Comparison of ENCODE assay signal across 9 mouse cellular contexts in the genomic region with DNA sequence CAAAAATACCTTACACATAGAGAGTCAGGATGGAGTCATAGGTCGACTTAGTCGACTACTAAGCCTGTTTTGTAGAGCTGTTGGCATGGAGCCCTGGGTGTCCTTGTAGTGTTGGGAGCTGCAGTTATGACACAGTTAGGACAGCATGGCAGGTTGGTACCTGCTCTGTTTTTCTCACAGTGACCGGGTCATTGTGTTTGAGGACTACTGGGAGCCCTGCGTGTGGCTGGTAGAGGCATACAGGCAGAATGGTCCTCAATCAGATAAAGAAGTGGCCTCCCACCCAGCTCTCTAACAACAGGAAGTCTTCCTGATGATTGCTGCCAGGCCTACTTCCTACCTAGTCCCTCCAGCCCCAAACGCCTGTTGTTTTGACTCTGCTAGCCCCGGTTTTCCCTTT. TPM values are rescaled to one million over a fixed set of nuclear protein-coding genes. Genes with fewer than 3 reads are reported as not detected.
DNase-seq lines count a peak whose midpoint lies in the region; ATAC-seq lines count a peak whose summit lies in the region.
"Had no signal": no experiment of that assay in that cellular context is flagged by ENCODE, and none has a peak within 500 bp of the region (broad histone marks: within the 10 kb centered on the region; RNA-seq: fewer than 3 reads in every experiment).

No protein-coding gene starts in this region.

- H3K9ac ChIP-seq in midbrain, embryonic 13.5 days (replicated peaks) = no peak overlapping the region
- no peak overlapping the region for H3K9ac ChIP-seq in heart, embryonic 16.5 days (ENCODE audit: low read length)
- H3K9ac ChIP-seq in forebrain, embryonic 16.5 days (replicated peaks; ENCODE audit: low read depth, low read length) = no peak overlapping the region
- H3K9ac ChIP-seq: midbrain, embryonic 12.5 days had no signal

- H3K4me2 ChIP-seq in midbrain, embryonic 13.5 days (replicated peaks) = no peak overlapping the region
- H3K4me2 ChIP-seq in heart, embryonic 16.5 days (ENCODE audit: low read depth, low read length) = 0 out of 2 replicates have a peak overlapping the region, but pooled peaks have one; percentile 2
- H3K4me2 ChIP-seq in forebrain, embryonic 16.5 days (ENCODE audit: low read length) = no peak overlapping the region
- H3K4me2 ChIP-seq: midbrain, embryonic 12.5 days had no signal

- 82% methylated on average over 6 of the region's 6 CpGs for WGBS in midbrain, embryonic 13.5 days
- WGBS in midbrain, embryonic 10.5 days = 66% methylated on average over 6 of the region's 6 CpGs
- 21% methylated on average over 6 of the region's 6 CpGs for WGBS in heart, embryonic 16.5 days
- 65% methylated on average over 6 of the region's 6 CpGs for WGBS in forebrain, embryonic 16.5 days

- H3K27ac ChIP-seq in midbrain, embryonic 13.5 days = 0 out of 2 replicates have a peak overlapping the region, but pooled peaks have one; percentile 19
- H3K27ac ChIP-seq in midbrain, embryonic 10.5 days (replicated peaks) = no peak overlapping the region
- peak overlapping the region; percentile 23 for H3K27ac ChIP-seq in brown adipose tissue, adult 24 weeks (replicated peaks; ENCODE audit: low read depth, low read length)
- peak overlapping the region; percentile 49 for H3K27ac ChIP-seq in heart, embryonic 16.5 days (ENCODE audit: low read length)
- no peak overlapping the region for H3K27ac ChIP-seq in forebrain, embryonic 16.5 days (ENCODE audit: low read length)
- H3K27ac ChIP-seq: midbrain, embryonic 12.5 days had no signal

- DNase-seq in midbrain, embryonic 10.5 days (ENCODE audit: low spot score) = no peak
- peak; percentile 81 to 83 for DNase-seq in kidney, postnatal 25 days
- no peak for DNase-seq in left cerebral cortex, adult 18-20 months (ENCODE audit: low spot score in 2 of 2)
- no peak for DNase-seq in cerebellum, adult 9-11 months

- no peaks in the 10 kb centered on the region for H3K9me3 ChIP-seq in midbrain, embryonic 13.5 days
- H3K9me3 ChIP-seq in midbrain, embryonic 10.5 days (replicated peaks) = no peaks in the 10 kb centered on the region
- H3K9me3 ChIP-seq in heart, embryonic 16.5 days (replicated peaks; ENCODE audit: control insufficient read depth, low read length) = no peaks in the 10 kb centered on the region
- H3K9me3 ChIP-seq in forebrain, embryonic 16.5 days (ENCODE audit: control insufficient read depth, low read length) = no peaks in the 10 kb centered on the region
- H3K9me3 ChIP-seq: midbrain, embryonic 12.5 days had no signal

- H3K4me3 ChIP-seq in midbrain, embryonic 13.5 days (replicated peaks) = no peak overlapping the region
- no peak overlapping the region for H3K4me3 ChIP-seq in midbrain, embryonic 10.5 days
- no peak overlapping the region for H3K4me3 ChIP-seq in brown adipose tissue, adult 24 weeks (ENCODE audit: insufficient read depth, low read depth, low read length)
- no peak overlapping the region for H3K4me3 ChIP-seq in heart, embryonic 16.5 days (ENCODE audit: low read length)
- no peak overlapping the region for H3K4me3 ChIP-seq in forebrain, embryonic 16.5 days (replicated peaks; ENCODE audit: low read length)
- H3K4me3 ChIP-seq: midbrain, embryonic 12.5 days had no signal

- H3K27me3 ChIP-seq in midbrain, embryonic 13.5 days = no peaks in the 10 kb centered on the region
- no peaks in the 10 kb centered on the region for H3K27me3 ChIP-seq in midbrain, embryonic 10.5 days (ENCODE audit: low read depth, poor library complexity, severe bottlenecking)
- H3K27me3 ChIP-seq in heart, embryonic 16.5 days (ENCODE audit: control insufficient read depth, insufficient read depth, low read length) = no peaks in the 10 kb centered on the region
- no peaks in the 10 kb centered on the region for H3K27me3 ChIP-seq in forebrain, embryonic 16.5 days (replicated peaks; ENCODE audit: control insufficient read depth, insufficient read depth, low read length)
- H3K27me3 ChIP-seq: midbrain, embryonic 12.5 days had no signal

- H3K36me3 ChIP-seq in midbrain, embryonic 13.5 days = no peaks in the 10 kb centered on the region
- no peaks in the 10 kb centered on the region for H3K36me3 ChIP-seq in midbrain, embryonic 10.5 days
- peaks cover 3% of the 10 kb centered on the region; the same call in 1 of the 2 replicates for H3K36me3 ChIP-seq in heart, embryonic 16.5 days (ENCODE audit: control insufficient read depth, insufficient read depth)
- no peaks in the 10 kb centered on the region for H3K36me3 ChIP-seq in forebrain, embryonic 16.5 days (ENCODE audit: control insufficient read depth, insufficient read depth)
- H3K36me3 ChIP-seq: midbrain, embryonic 12.5 days had no signal

- H3K4me1 ChIP-seq in midbrain, embryonic 13.5 days (replicated peaks) = peaks cover 18% of the 10 kb centered on the region
- peaks cover 45% of the 10 kb centered on the region for H3K4me1 ChIP-seq in midbrain, embryonic 10.5 days
- peaks cover 49% of the 10 kb centered on the region for H3K4me1 ChIP-seq in brown adipose tissue, adult 24 weeks (ENCODE audit: control insufficient read depth, insufficient read depth, insufficient read length, low read length)
- H3K4me1 ChIP-seq in heart, embryonic 16.5 days (ENCODE audit: control insufficient read depth, insufficient read depth, low read length) = peaks cover 53% of the 10 kb centered on the region
- peaks cover 26% of the 10 kb centered on the region for H3K4me1 ChIP-seq in forebrain, embryonic 16.5 days (replicated peaks; ENCODE audit: control insufficient read depth, insufficient read depth, low read length)

- ATAC-seq in midbrain, embryonic 13.5 days = no peak
- peak; percentile 30 for ATAC-seq in heart, embryonic 16.5 days (replicated peaks; ENCODE audit: extremely low read depth, insufficient read depth, low FRiP score)
- ATAC-seq in forebrain, embryonic 16.5 days = no peak

RNA-seq across cellular contexts. Expression of a gene that starts 20.2 kb away (rescaled TPM):
- polyA plus RNA-seq in midbrain, embryonic 13.5 days (2015; fragmentation: Nextera tagmentation; extraction: Ambion mirVana) = 2.9 and 4.8 TPM in 2 replicates
- 6.5 and 7.2 TPM in 2 replicates for polyA plus RNA-seq in midbrain, embryonic 10.5 days (2016; fragmentation: Nextera tagmentation; extraction: Ambion mirVana)
- polyA plus RNA-seq in brown adipose tissue, adult 24 weeks (2012; ENCODE audit: insufficient read depth, insufficient read length, missing spikeins) = 33.1 and 42.5 TPM in 2 replicates
- polyA plus RNA-seq in heart, embryonic 16.5 days (2015; fragmentation: Nextera tagmentation; extraction: Ambion mirVana) = 10.8 and 12.3 TPM in 2 replicates
- 100 to 1,000 TPM; 477 to 491 TPM for total RNA-seq in left cerebral cortex, adult 18-20 months (2021)
- 15.0 and 18.2 TPM in 2 replicates for polyA plus RNA-seq in forebrain, embryonic 16.5 days (2015; fragmentation: Nextera tagmentation; extraction: Ambion mirVana)

RNA-seq across cellular contexts. Expression of a gene that starts 47.7 kb away (rescaled TPM):
- 9.5 and 10.5 TPM in 2 replicates for polyA plus RNA-seq in midbrain, embryonic 13.5 days (2015; fragmentation: Nextera tagmentation; extraction: Ambion mirVana)
- polyA plus RNA-seq in midbrain, embryonic 10.5 days (2016; fragmentation: Nextera tagmentation; extraction: Ambion mirVana) = 11.4 and 12.6 TPM in 2 replicates
- polyA plus RNA-seq in brown adipose tissue, adult 24 weeks (2012; ENCODE audit: insufficient read depth, insufficient read length, missing spikeins) = 16.5 and 17.9 TPM in 2 replicates
- polyA plus RNA-seq in heart, embryonic 16.5 days (2015; fragmentation: Nextera tagmentation; extraction: Ambion mirVana) = 19.3 and 20.2 TPM in 2 replicates
- 10 to 100 TPM; 22.4 to 23.8 TPM for total RNA-seq in left cerebral cortex, adult 18-20 months (2021)
- 11.7 and 12.0 TPM in 2 replicates for polyA plus RNA-seq in forebrain, embryonic 16.5 days (2015; fragmentation: Nextera tagmentation; extraction: Ambion mirVana)

Comparison
In these comparisons a context has a peak if more than half of its experiments do, and no peak if none do; other contexts are left out.
1. H3K27ac ChIP-seq: peak in midbrain, embryonic 13.5 days (single experiment), brown adipose tissue, adult 24 weeks (single experiment) and heart, embryonic 16.5 days (single experiment); none in midbrain, embryonic 10.5 days (single experiment) and forebrain, embryonic 16.5 days (single experiment).
2. DNase-seq: peak in kidney, postnatal 25 days (2 of 2); none in midbrain, embryonic 10.5 days (single experiment), left cerebral cortex, adult 18-20 months (0 of 2) and cerebellum, adult 9-11 months (single experiment).